In genomic region chr2:156646877-156647276, GRCm38 (mm10) we compare ENCODE assay signal across 20 mouse cellular contexts. TPM values are rescaled to one million over a fixed set of nuclear protein-coding genes. Genes with fewer than 3 reads are reported as not detected.
DNase-seq lines count a peak whose midpoint lies in the region; ATAC-seq lines count a peak whose summit lies in the region.
"Had no signal": no experiment of that assay in that cellular context is flagged by ENCODE, and none has a peak within 500 bp of the region (broad histone marks: within the 10 kb centered on the region; RNA-seq: fewer than 3 reads in every experiment).

No protein-coding gene starts in this region.

- peak; percentile 35 for ATAC-seq in frontal cortex, adult (ENCODE audit: low TSS enrichment)
- ATAC-seq: activated CD4-positive, CD25-positive, alpha-beta regulatory T cell, adult 4 months; CD4-positive, CD25-positive, alpha-beta regulatory T cell, adult 4 months; Patski had no signal

- no peak for DNase-seq in frontal cortex, postnatal 10 days (ENCODE audit: low spot score in 2 of 2)
- DNase-seq in layer of hippocampus, adult 9-11 months: peak; percentile 1
- no peak for DNase-seq in layer of hippocampus, postnatal 14 days (ENCODE audit: low spot score in 2 of 2)
- peak; percentile 68 for DNase-seq in brain, adult 2 months (ENCODE audit: low read depth, low spot score)
- no peak for DNase-seq in thymus, postnatal 36 days
- DNase-seq: adrenal gland, adult 2 months; adrenal gland, adult 8-10 months; adrenal gland, postnatal 10 days; adrenal gland, postnatal 14 days; adrenal gland, postnatal 25 days; adrenal gland, postnatal 36 days; B cell, adult 2 months; cerebellum, adult 11 months; cerebellum, adult 11-12 months; cerebellum, adult 18-20 months; cerebellum, adult 2 months had no signal

RNA-seq across cellular contexts. Expression of gene Dlgap4, which starts 33.4 kb away (rescaled TPM):
- 100 to 1,000 TPM; 194 TPM for total RNA-seq in layer of hippocampus, postnatal 14 days (2021)

Comparison
In these comparisons a context has a peak if more than half of its experiments do, and no peak if none do; other contexts are left out.
1. DNase-seq: peak in layer of hippocampus, adult 9-11 months (single experiment) and brain, adult 2 months (single experiment); none in frontal cortex, postnatal 10 days (0 of 2), layer of hippocampus, postnatal 14 days (0 of 2) and thymus, postnatal 36 days (0 of 2).